Mouse (Mus musculus): ENCODE measurements around the gene Dhrs2. TPM values are rescaled to one million over a fixed set of nuclear protein-coding genes. Genes with fewer than 3 reads are reported as not detected.

Gene Dhrs2
- polyA plus RNA-seq, 1 experiment from 2014 or later: 0.18 TPM

- Histone ChIP-seq H3K9me3 (ENCODE audit: control insufficient read depth, low read length) (no peaks in the 10 kb centered on the region), H3K9ac (ENCODE audit: low read length) (no peak overlapping the region), H3K4me2 (replicated peaks; ENCODE audit: low read depth) (no peak overlapping the region), H3K4me1 (replicated peaks; ENCODE audit: control insufficient read depth, insufficient read depth) (no peaks in the 10 kb centered on the region), H3K27me3 (ENCODE audit: control insufficient read depth, insufficient read depth, low read length) (no peaks in the 10 kb centered on the region), H3K27ac (replicated peaks) (no peak overlapping the region), H3K4me3 (ENCODE audit: low read depth, low read length) (no peak overlapping the region), H3K36me3 (ENCODE audit: control insufficient read depth, insufficient read depth, low read length) (no peaks in the 10 kb centered on the region)
- 62% methylated on average over 4 of the region's 4 CpGs for WGBS
- no peak for ATAC-seq (ENCODE audit: low FRiP score, low TSS enrichment)
- no peak for DNase-seq (ENCODE audit: low spot score)
- TF ChIP-seq EP300 (optimal IDR thresholded peaks at IDR 0.05) (no peak), CTCF (IDR thresholded peaks at IDR 0.05; ENCODE audit: low read depth) (no peak)
These were observed 31.8 kb downstream of the Dhrs2 start for GRCm38 (mm10) chr14:55253580-55253979.

DNA sequence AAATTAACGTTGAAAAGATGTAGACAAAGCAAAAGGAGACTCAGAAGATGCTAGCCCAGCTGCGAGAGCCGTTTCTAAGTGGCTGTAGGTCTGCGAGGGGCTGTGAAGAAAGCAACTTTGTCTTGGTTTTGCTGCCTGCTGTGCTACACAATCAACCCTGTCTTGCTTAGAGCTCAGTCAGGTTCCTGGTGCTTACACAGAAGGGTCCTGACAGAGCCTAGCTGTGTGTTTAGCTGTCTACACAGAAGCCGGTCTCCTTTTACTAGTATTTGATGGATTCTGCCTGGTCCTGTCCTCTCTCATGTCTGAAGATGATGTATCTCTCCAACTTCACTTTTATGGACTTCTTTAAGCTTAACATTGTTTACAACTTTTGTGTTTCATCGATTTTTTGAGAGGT, 33.6 kb downstream of the Dhrs2 start:
- no peak for TF ChIP-seq CTCF (IDR thresholded peaks at IDR 0.05; ENCODE audit: low read depth)
- TF ChIP-seq EP300 (optimal IDR thresholded peaks at IDR 0.05): no peak
- H3K4me1 ChIP-seq (replicated peaks; ENCODE audit: control insufficient read depth, insufficient read depth): no peaks in the 10 kb centered on the region
- H3K36me3 ChIP-seq (ENCODE audit: control insufficient read depth, insufficient read depth, low read length): no peaks in the 10 kb centered on the region
- H3K4me3 ChIP-seq (ENCODE audit: low read depth, low read length): no peak overlapping the region
- no peak overlapping the region for H3K9ac ChIP-seq (ENCODE audit: low read length)
- WGBS: 51% methylated on average over 6 of the region's 6 CpGs
- no peak overlapping the region for H3K27ac ChIP-seq (replicated peaks)
- DNase-seq (ENCODE audit: low spot score): no peak
- ATAC-seq (ENCODE audit: low FRiP score, low TSS enrichment): no peak
- H3K9me3 ChIP-seq (ENCODE audit: control insufficient read depth, low read length): no peaks in the 10 kb centered on the region
- no peaks in the 10 kb centered on the region for H3K27me3 ChIP-seq (ENCODE audit: control insufficient read depth, insufficient read depth, low read length)
- H3K4me2 ChIP-seq (replicated peaks; ENCODE audit: low read depth): no peak overlapping the region

DNA sequence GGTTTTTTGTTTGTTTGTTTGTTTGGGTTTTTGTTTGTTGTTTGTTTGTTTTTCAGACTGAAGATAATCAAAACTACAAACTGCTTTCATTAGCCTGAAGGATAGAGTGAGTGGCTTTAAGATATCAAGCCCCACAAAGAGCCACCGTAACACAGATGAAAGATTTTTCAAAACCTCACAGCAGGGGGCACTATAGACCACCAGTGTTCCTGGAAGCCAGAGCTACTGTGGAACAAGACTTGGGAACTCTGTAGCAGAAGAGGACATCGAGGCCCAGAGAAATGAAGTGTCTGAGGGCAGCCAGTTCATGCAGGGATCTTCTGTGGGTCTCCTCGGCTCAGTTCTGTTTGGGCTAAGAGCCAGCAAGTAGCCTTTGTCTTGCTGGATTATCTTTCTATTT, 49.4 kb downstream of the Dhrs2 start:
- Histone ChIP-seq H3K27me3 (ENCODE audit: control insufficient read depth, insufficient read depth, low read length) (no peaks in the 10 kb centered on the region), H3K4me3 (ENCODE audit: low read depth, low read length) (no peak overlapping the region), H3K4me1 (replicated peaks; ENCODE audit: control insufficient read depth, insufficient read depth) (no peaks in the 10 kb centered on the region), H3K36me3 (ENCODE audit: control insufficient read depth, insufficient read depth, low read length) (no peaks in the 10 kb centered on the region), H3K27ac (replicated peaks) (no peak overlapping the region), H3K4me2 (replicated peaks; ENCODE audit: low read depth) (no peak overlapping the region), H3K9me3 (ENCODE audit: control insufficient read depth, low read length) (no peaks in the 10 kb centered on the region), H3K9ac (ENCODE audit: low read length) (no peak overlapping the region)
- no peak for ATAC-seq (ENCODE audit: low FRiP score, low TSS enrichment)
- TF ChIP-seq CTCF (IDR thresholded peaks at IDR 0.05; ENCODE audit: low read depth) (peak; percentile 73), EP300 (optimal IDR thresholded peaks at IDR 0.05) (no peak)
- 30% methylated on average over 3 of the region's 3 CpGs for WGBS
- peak; percentile 52 for DNase-seq (ENCODE audit: low spot score)

DNA sequence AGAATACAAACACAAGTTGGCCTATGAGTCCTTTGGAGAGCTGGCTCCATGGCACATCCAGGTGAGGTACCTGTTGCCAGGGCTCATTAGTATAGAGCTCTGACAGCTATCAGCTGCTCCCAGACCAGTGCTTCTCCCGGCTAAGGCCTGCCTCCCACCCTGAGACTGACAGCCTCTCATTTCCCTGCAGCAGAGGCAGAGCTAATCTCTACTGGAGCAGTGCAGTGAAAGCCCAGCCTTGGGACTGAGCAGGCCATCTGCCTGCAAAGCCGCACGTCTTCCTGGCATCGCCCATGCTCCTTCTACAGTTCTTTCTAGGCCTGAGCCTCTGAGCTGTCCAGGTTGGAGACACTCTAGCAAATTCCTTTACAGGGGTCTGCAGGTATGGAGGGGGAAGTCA, 51.2 kb downstream of the Dhrs2 start:
- Histone ChIP-seq H3K9ac (ENCODE audit: low read length) (no peak overlapping the region), H3K4me2 (replicated peaks; ENCODE audit: low read depth) (no peak overlapping the region), H3K9me3 (ENCODE audit: control insufficient read depth, low read length) (no peaks in the 10 kb centered on the region), H3K4me1 (replicated peaks; ENCODE audit: control insufficient read depth, insufficient read depth) (no peaks in the 10 kb centered on the region), H3K36me3 (ENCODE audit: control insufficient read depth, insufficient read depth, low read length) (no peaks in the 10 kb centered on the region), H3K27me3 (ENCODE audit: control insufficient read depth, insufficient read depth, low read length) (no peaks in the 10 kb centered on the region), H3K27ac (replicated peaks) (no peak overlapping the region), H3K4me3 (ENCODE audit: low read depth, low read length) (no peak overlapping the region)
- 75% methylated on average over 4 of the region's 4 CpGs for WGBS
- ATAC-seq (ENCODE audit: low FRiP score, low TSS enrichment) (no peak), DNase-seq (ENCODE audit: low spot score) (no peak)
- TF ChIP-seq CTCF (IDR thresholded peaks at IDR 0.05; ENCODE audit: low read depth) (no peak), EP300 (optimal IDR thresholded peaks at IDR 0.05) (no peak)

DNA sequence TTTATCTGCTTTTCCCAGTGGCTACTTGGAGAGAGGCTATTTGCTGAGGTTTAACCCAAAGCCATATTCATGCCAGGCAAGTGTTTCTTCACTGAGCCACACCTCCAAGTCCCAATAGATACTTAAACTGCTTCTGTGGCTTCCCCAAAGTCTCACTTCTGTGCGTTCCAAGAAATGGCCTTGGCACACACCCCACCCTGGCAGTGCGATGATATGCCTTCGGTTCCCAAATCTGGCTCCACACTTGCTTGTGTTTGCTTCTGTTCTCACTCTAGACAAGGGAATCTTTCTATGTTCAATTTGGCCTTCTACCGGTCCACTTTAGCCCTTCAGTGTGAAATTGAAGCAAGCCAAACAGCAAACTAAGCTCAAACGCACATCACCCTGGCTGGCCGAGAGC, 53.0 kb downstream of the Dhrs2 start:
- H3K9ac ChIP-seq (ENCODE audit: low read length): no peak overlapping the region
- H3K4me1 ChIP-seq (replicated peaks; ENCODE audit: control insufficient read depth, insufficient read depth): no peaks in the 10 kb centered on the region
- ATAC-seq (ENCODE audit: low FRiP score, low TSS enrichment) (no peak), DNase-seq (ENCODE audit: low spot score) (no peak)
- no peak overlapping the region for H3K27ac ChIP-seq (replicated peaks)
- H3K4me2 ChIP-seq (replicated peaks; ENCODE audit: low read depth): no peak overlapping the region
- no peaks in the 10 kb centered on the region for H3K27me3 ChIP-seq (ENCODE audit: control insufficient read depth, insufficient read depth, low read length)
- TF ChIP-seq EP300 (optimal IDR thresholded peaks at IDR 0.05) (no peak), CTCF (IDR thresholded peaks at IDR 0.05; ENCODE audit: low read depth) (no peak)
- WGBS: 87% methylated on average over 6 of the region's 6 CpGs
- H3K9me3 ChIP-seq (ENCODE audit: control insufficient read depth, low read length): no peaks in the 10 kb centered on the region
- H3K36me3 ChIP-seq (ENCODE audit: control insufficient read depth, insufficient read depth, low read length): no peaks in the 10 kb centered on the region
- H3K4me3 ChIP-seq (ENCODE audit: low read depth, low read length): no peak overlapping the region

DNA sequence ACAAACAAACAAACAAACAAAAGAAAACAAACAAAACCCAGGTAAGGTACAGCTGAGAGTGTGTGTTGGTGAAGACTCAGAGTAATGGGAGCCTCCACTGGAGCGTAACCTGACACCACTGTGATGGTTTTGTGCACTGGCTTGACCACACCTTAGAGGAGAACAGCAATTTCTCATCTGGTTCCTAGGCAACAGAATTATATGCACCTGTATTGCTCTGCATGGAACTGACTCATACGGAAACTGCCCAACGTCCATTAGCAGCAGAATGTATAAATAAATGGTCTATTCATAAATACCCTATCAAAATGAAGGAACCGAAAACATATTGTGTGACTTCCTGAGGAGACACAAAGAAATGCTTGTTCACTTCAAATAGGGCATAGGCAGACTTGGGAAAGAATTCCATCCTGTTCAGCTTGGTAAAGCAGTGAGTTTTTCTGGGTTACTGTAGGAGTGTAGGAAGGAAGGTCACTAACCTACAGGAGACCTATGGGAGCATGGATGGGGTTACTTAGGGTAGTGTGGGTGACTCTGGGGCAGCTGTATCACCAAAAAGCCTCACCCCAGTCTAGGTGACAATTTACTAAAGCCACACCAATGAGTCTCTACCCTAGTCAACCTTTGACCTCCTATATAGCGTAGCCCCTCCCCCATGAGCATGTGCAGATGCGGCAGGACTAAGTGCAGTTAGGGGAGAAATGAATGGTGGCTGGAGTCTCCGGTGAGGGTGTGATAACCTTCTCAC, 57.7 kb downstream of the Dhrs2 start:
- ATAC-seq (ENCODE audit: low FRiP score, low TSS enrichment): peak; percentile 78; the same call in 1 of the 2 replicates
- DNase-seq (ENCODE audit: low spot score): no peak
- no peaks in the 10 kb centered on the region for H3K27me3 ChIP-seq (ENCODE audit: control insufficient read depth, insufficient read depth, low read length)
- H3K27ac ChIP-seq (replicated peaks): no peak overlapping the region
- H3K36me3 ChIP-seq (ENCODE audit: control insufficient read depth, insufficient read depth, low read length): no peaks in the 10 kb centered on the region
- 40% methylated on average over 7 of the region's 7 CpGs for WGBS
- H3K9ac ChIP-seq (ENCODE audit: low read length): no peak overlapping the region
- no peak overlapping the region for H3K4me3 ChIP-seq (ENCODE audit: low read depth, low read length)
- H3K4me2 ChIP-seq (replicated peaks; ENCODE audit: low read depth): no peak overlapping the region
- H3K4me1 ChIP-seq (replicated peaks; ENCODE audit: control insufficient read depth, insufficient read depth): no peaks in the 10 kb centered on the region
- no peaks in the 10 kb centered on the region for H3K9me3 ChIP-seq (ENCODE audit: control insufficient read depth, low read length)
- TF ChIP-seq CTCF (IDR thresholded peaks at IDR 0.05; ENCODE audit: low read depth): no peak
- no peak for TF ChIP-seq EP300 (optimal IDR thresholded peaks at IDR 0.05)

Other genes starting within 250 kb of the Dhrs2 start
- gene Gm17428, start 245.1 kb upstream of the Dhrs2 start, polyA plus RNA-seq (2015; fragmentation: Nextera tagmentation; extraction: Ambion mirVana): not detected in 2 replicates
- gene Myh7, start 227.4 kb upstream of the Dhrs2 start, polyA plus RNA-seq (2015; fragmentation: Nextera tagmentation; extraction: Ambion mirVana): 1.4 and 2.4 TPM in 2 replicates
- gene Ngdn, start 206.6 kb upstream of the Dhrs2 start, polyA plus RNA-seq (2015; fragmentation: Nextera tagmentation; extraction: Ambion mirVana): 54.4 and 55.2 TPM in 2 replicates
- 1.0 and 1.3 TPM in 2 replicates for gene Zfhx2, start 129.7 kb upstream of the Dhrs2 start, polyA plus RNA-seq (2015; fragmentation: Nextera tagmentation; extraction: Ambion mirVana)
- gene Thtpa, start 127.2 kb upstream of the Dhrs2 start, polyA plus RNA-seq (2015; fragmentation: Nextera tagmentation; extraction: Ambion mirVana): 11.5 and 11.8 TPM in 2 replicates
- 26.4 and 31.0 TPM in 2 replicates for gene Ap1g2, start 115.4 kb upstream of the Dhrs2 start, polyA plus RNA-seq (2015; fragmentation: Nextera tagmentation; extraction: Ambion mirVana)
- gene Jph4, start 105.1 kb upstream of the Dhrs2 start, polyA plus RNA-seq (2015; fragmentation: Nextera tagmentation; extraction: Ambion mirVana): 0.82 and 1.0 TPM in 2 replicates

Measured in stomach, postnatal 0 days (tissue).